Mouse (Mus musculus): Measurements from ENCODE around the gene Parp14. TPM values are rescaled to one million over a fixed set of nuclear protein-coding genes. Genes with fewer than 3 reads are reported as not detected.

Parp14 gene
- polyA plus RNA-seq, 1 experiment from 2014 or later, result 0.26 TPM

GRCm38 (mm10) chr16:35803723-35804122, 67.6 kb downstream of the Parp14 start:
- Histone ChIP-seq H3K36me3 (replicated peaks) (peaks cover 54% of the 10 kb centered on the region), H3K27me3 (replicated peaks; ENCODE audit: low read depth, poor library complexity, severe bottlenecking) (no peaks in the 10 kb centered on the region), H3K27ac (replicated peaks) (no peak overlapping the region), H3K9me3 (no peaks in the 10 kb centered on the region), H3K4me1 (no peaks in the 10 kb centered on the region), H3K4me3 (no peak overlapping the region)
- 91% methylated on average over 4 of the region's 4 CpGs for WGBS
- no peak for DNase-seq (ENCODE audit: low spot score)

DNA sequence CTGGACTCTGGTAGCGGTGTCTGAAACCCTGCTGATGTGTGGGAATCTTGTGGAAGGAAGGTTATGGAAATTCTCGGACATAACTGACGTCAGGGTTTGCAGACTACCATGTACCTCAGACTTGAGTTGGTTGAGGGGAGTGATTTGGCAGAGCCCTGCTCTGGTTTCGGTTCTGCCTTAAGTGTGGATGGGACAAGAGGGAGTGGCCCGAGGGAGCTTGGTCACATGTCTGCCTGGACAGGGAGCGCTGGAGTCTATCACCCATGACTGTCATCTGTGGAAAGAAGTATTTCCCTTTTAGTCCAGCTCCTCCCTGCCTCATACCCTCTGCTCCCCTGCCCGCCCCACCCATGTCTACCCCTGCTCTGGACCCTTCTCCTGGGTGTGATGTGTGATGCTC, 69.2 kb downstream of the Parp14 start:
- H3K27me3 ChIP-seq (replicated peaks; ENCODE audit: low read depth, poor library complexity, severe bottlenecking), result no peaks in the 10 kb centered on the region
- H3K4me1 ChIP-seq, result no peaks in the 10 kb centered on the region
- 90% methylated on average over 7 of the region's 7 CpGs for WGBS
- H3K36me3 ChIP-seq (replicated peaks), result peaks cover 61% of the 10 kb centered on the region
- H3K4me3 ChIP-seq, result no peak overlapping the region
- no peak for DNase-seq (ENCODE audit: low spot score)
- no peak overlapping the region for H3K27ac ChIP-seq (replicated peaks)
- no peaks in the 10 kb centered on the region for H3K9me3 ChIP-seq

DNA sequence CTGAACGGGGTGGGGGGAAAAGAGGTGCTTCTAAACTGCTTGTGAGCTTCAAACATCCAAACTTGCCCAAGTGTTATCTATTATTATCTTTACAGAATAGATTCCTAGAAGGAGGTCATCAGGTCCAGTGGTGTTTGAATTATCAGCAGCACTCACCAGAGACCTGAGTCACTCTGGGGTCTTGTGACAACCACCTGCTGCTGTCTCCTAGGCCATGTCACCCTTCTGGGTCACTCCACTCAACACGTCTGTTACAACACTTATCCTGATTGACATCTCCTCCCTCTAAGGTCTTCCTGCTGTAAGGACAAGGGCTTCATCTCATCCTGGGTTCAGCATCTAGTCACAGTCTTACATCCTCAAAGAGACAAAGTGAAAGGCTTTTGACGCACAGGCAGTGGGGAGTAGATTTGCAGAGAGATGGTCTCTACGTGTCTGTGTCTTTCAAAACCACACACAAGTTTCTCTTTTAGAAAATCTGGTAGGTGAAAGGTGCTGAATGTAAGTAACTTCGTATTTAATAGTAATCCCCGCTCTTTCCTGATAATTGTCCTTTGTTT, 79.3 kb downstream of the Parp14 start:
- Histone ChIP-seq H3K4me3 (no peak overlapping the region), H3K4me1 (no peaks in the 10 kb centered on the region), H3K27me3 (replicated peaks; ENCODE audit: low read depth, poor library complexity, severe bottlenecking) (no peaks in the 10 kb centered on the region), H3K9me3 (no peaks in the 10 kb centered on the region), H3K27ac (replicated peaks) (no peak overlapping the region), H3K36me3 (replicated peaks) (peaks cover 51% of the 10 kb centered on the region)
- DNase-seq (ENCODE audit: low spot score), result no peak
- WGBS, result 81% methylated on average over 6 of the region's 6 CpGs

DNA sequence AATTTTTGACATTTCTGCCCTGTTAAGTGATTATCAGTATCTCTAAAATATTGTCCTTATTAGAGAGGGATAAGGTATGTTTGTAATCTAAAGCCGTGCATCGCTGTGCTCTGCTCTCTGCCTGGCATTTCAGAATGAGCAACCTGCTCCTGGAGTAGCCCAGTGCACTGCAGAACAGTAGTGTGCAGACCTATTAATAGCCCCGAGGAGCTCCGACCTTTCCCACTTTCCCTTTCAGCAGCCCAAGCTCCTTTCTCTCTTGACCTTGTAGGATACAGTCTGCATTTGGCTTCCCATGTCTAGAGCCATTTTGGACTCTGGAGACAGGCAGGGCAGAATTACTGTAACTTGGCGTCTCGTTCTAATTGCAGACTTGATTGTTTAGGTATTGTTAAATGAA, 83.0 kb downstream of the Parp14 start:
- Histone ChIP-seq H3K27ac (replicated peaks) (no peak overlapping the region), H3K36me3 (replicated peaks) (peaks cover 43% of the 10 kb centered on the region), H3K4me1 (peaks cover 2% of the 10 kb centered on the region; the same call in 1 of the 2 replicates), H3K9me3 (no peaks in the 10 kb centered on the region), H3K4me3 (no peak overlapping the region), H3K27me3 (replicated peaks; ENCODE audit: low read depth, poor library complexity, severe bottlenecking) (no peaks in the 10 kb centered on the region)
- 95% methylated on average over 6 of the region's 6 CpGs for WGBS
- DNase-seq (ENCODE audit: low spot score), result no peak

DNA sequence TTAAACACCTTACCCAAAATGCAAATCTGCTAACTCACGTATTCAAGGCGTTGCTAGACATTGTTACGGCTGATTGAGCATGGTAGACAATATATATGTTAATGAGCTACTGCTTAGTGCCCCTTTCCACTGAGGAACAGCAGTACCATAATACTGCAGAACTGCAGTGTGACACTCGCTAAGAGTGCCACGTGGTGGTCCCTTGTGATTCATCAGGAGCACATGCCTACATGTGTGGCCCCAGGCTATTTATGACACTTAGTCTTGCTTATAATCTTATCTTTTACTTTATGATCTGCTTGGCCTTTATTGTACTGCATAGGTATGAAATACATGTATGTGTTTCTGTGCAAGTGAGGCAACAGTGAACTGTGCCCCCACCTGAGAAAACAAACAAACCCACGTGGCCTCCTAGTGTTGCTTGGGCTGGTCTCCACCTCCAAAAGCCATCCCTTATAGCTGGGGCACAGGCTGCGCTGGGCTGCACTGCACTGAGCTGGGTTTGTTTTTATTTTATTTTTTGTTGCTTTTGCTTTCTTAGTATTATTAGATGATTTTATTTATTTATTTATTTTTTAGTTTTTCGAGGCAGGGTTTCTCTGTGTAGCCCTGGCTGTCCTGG, 83.7 kb downstream of the Parp14 start:
- DNase-seq (ENCODE audit: low spot score), result no peak
- Histone ChIP-seq H3K4me3 (no peak overlapping the region), H3K9me3 (no peaks in the 10 kb centered on the region), H3K4me1 (peaks cover 2% of the 10 kb centered on the region; the same call in 1 of the 2 replicates), H3K27ac (replicated peaks) (no peak overlapping the region), H3K36me3 (replicated peaks) (peaks cover 40% of the 10 kb centered on the region), H3K27me3 (replicated peaks; ENCODE audit: low read depth, poor library complexity, severe bottlenecking) (no peaks in the 10 kb centered on the region)
- WGBS, result 85% methylated on average over 8 of the region's 8 CpGs

DNA sequence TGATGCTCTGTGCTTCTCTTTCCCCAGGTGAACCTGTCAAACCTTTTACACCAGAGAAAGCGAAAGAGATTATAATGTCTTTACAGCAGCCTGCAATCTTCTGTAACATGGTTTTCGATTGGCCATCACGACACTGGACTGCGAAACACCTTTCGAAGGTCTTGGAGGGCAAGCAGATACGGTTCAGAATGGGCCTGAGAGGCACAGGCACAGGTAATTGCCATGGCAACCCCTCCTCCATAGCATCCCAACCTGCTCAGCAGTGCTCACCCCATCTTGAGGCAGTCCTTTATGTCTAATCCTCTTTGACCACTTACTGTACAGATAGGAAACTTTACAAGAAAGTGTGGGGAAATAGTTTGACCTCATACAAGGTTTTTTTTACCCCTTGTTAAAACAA, 84.2 kb downstream of the Parp14 start:
- Histone ChIP-seq H3K27me3 (replicated peaks; ENCODE audit: low read depth, poor library complexity, severe bottlenecking) (no peaks in the 10 kb centered on the region), H3K9me3 (no peaks in the 10 kb centered on the region), H3K27ac (replicated peaks) (no peak overlapping the region), H3K4me1 (peaks cover 2% of the 10 kb centered on the region; the same call in 1 of the 2 replicates), H3K36me3 (replicated peaks) (peaks cover 39% of the 10 kb centered on the region), H3K4me3 (no peak overlapping the region)
- 91% methylated on average over 6 of the region's 6 CpGs for WGBS
- DNase-seq (ENCODE audit: low spot score), result no peak

DNA sequence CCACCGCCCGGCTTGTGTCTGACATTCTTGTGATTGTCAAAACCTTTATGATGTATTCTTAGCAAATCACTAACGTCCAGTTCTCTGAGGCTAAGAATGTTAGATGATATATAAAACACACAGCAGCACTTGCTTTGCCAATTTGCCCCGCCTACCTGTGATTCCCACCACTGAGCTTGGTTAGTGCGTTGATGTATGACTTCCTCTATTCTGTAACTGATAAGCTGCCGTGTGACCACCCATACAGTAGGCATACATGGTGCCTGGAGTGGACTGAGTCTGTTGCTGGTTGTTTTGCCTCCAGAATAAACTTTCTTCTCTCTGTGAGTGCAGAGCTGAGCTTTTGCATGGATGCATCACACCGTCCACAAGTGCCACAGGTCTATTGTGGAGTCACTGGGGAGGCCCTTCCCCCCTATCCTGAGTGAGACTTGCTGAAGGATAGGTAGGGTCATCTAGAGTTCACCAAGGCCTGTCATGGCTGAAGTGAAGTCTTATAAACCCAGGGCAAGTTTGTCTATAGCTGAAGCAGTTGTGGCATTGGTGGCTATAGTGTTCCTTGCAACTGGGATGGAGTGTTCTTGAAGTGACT, 87.1 kb downstream of the Parp14 start:
- H3K4me3 ChIP-seq, result no peak overlapping the region
- 88% methylated on average over 7 of the region's 7 CpGs for WGBS
- H3K27me3 ChIP-seq (replicated peaks; ENCODE audit: low read depth, poor library complexity, severe bottlenecking), result no peaks in the 10 kb centered on the region
- peaks cover 2% of the 10 kb centered on the region; the same call in 1 of the 2 replicates for H3K4me1 ChIP-seq
- DNase-seq (ENCODE audit: low spot score), result no peak
- H3K27ac ChIP-seq (replicated peaks), result no peak overlapping the region
- H3K36me3 ChIP-seq (replicated peaks), result peaks cover 22% of the 10 kb centered on the region
- H3K9me3 ChIP-seq, result no peaks in the 10 kb centered on the region

GRCm38 (mm10) chr16:35783207-35783573, 88.2 kb downstream of the Parp14 start:
- H3K27ac ChIP-seq (replicated peaks), result no peak overlapping the region
- H3K4me3 ChIP-seq, result no peak overlapping the region
- peaks cover 2% of the 10 kb centered on the region; the same call in 1 of the 2 replicates for H3K4me1 ChIP-seq
- peaks cover 12% of the 10 kb centered on the region for H3K36me3 ChIP-seq (replicated peaks)
- no peak for DNase-seq (ENCODE audit: low spot score)
- H3K9me3 ChIP-seq, result no peaks in the 10 kb centered on the region
- 85% methylated on average over 3 of the region's 3 CpGs for WGBS
- no peaks in the 10 kb centered on the region for H3K27me3 ChIP-seq (replicated peaks; ENCODE audit: low read depth, poor library complexity, severe bottlenecking)

Other genes starting within 250 kb of the Parp14 start
- 11.1 and 12.0 TPM in 2 replicates for gene Dirc2, start 102.2 kb downstream of the Parp14 start, polyA plus RNA-seq (2016; fragmentation: Nextera tagmentation; extraction: Ambion mirVana)
- gene Hspbap1, start 101.2 kb downstream of the Parp14 start, polyA plus RNA-seq (2016; fragmentation: Nextera tagmentation; extraction: Ambion mirVana), result 30.2 and 31.7 TPM in 2 replicates
- 2.1 and 2.5 TPM in 2 replicates for gene Parp9, start 66.9 kb upstream of the Parp14 start, polyA plus RNA-seq (2016; fragmentation: Nextera tagmentation; extraction: Ambion mirVana)
- gene Dtx3l, start 67.6 kb upstream of the Parp14 start, polyA plus RNA-seq (2016; fragmentation: Nextera tagmentation; extraction: Ambion mirVana), result 2.3 and 2.8 TPM in 2 replicates
- 66.8 and 69.4 TPM in 2 replicates for gene Kpna1, start 107.2 kb upstream of the Parp14 start, polyA plus RNA-seq (2016; fragmentation: Nextera tagmentation; extraction: Ambion mirVana)
- 7.8 and 8.7 TPM in 2 replicates for gene Wdr5b, start 169.6 kb upstream of the Parp14 start, polyA plus RNA-seq (2016; fragmentation: Nextera tagmentation; extraction: Ambion mirVana)
- 351 and 357 TPM in 2 replicates for gene Fam162a, start 200.1 kb upstream of the Parp14 start, polyA plus RNA-seq (2016; fragmentation: Nextera tagmentation; extraction: Ambion mirVana)
- gene Ccdc58, start 200.1 kb upstream of the Parp14 start, polyA plus RNA-seq (2016; fragmentation: Nextera tagmentation; extraction: Ambion mirVana), result 92.9 and 106 TPM in 2 replicates